Mouse (Mus musculus): ENCODE data around the gene Usp46.
"Not testable (repeated sequence)": the region's sequence is repeated elsewhere in the genome, so short reads cannot be mapped to it uniquely, and the experiment has no call there.

Gene Usp46

DNA sequence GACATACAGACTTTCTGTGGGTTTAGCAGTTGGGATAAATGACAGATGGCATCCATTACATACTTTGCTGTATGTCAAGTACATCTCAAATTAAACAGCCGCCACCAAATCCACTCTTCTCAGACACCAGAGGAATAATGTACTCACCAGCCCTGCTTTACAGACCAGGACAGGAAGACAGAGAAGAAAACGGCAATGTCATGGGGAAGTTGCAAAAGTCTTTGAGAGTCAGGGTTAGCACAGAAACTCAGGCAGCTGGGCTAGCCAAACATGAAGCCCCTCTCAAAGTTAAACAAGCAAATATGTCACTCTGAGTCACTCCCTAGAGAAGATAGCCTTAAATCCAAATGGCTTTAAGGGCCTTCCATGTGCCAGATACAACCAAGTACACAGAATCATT lies 40.0 kb downstream of the Usp46 start:
- DNase-seq (ENCODE audit: low read depth, low spot score), result no peak

DNA sequence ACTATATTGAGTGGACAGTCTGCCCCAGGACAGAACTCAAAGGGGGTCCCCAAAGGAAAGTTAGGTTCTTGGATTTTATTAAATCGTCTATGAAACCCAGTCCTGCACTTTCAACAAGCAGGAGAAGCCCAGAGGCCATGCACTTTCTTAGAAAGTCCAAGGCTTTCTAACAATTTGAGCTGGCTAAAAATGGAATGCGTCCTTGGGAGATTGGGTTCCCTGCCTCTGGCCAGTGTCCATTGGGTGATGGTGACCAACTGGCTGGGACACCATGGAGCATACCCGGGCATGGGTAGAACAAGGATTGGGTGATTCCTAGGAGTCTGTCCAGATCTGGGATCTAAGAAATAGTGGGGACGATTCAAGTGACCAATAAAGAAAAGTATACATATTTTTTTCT lies 47.7 kb downstream of the Usp46 start:
- DNase-seq (ENCODE audit: low read depth, low spot score), result no peak

DNA sequence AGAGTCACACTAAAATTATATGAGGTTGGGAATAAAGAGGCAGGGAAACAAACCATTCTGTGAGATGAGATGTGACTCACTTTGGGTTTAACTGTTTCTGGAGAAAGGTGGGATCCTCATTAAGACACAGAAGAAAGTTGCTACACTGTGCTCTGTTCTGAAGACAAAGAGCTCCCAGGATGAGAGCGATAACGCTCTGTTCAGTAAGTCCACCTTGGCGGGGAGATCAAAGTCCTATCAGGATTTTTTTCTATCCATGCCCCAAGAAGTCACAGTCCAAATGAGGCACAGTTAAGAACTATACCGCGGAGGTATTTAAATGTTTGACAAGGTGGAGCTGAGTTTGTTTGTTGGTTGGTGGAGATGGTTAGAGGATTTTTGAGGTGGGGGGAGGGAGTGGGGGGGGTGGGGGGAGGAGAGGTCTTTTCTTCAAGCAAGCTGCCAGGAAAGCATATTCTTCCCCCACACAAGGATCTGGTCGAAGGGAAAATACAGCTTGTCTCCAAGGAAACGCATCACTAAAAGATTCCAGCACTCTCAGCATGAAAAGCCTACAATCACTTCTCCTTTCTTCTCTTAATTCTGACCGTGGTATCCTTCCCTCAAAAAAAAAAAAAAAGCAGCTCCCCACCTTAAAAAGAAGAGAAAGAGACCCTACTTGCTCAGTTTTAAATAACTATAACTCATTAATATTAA lies 49.2 kb downstream of the Usp46 start:
- no peak for DNase-seq (ENCODE audit: low read depth, low spot score)

GRCm38 (mm10) chr5:74017488-74017887 lies 50.7 kb downstream of the Usp46 start:
- no peak for DNase-seq (ENCODE audit: low read depth, low spot score)

DNA sequence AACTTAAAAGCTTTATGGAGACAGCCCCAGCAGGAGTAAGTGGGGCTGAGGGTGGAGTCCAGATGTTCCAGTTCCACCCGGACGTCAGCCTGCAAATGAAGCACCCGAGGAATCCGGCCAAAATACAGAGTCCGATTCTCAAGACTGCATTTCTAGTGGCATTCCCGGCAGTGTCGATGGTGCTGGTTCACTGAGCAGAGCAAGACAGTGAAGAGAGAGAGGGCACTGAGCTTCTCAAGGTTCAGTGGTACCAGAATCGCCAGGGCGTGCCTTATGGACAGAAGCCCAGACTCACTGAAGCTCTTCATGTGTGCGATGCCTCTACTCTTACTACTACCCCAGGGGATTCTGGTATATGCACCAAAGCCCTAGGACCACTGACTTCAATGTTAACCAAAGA lies 56.6 kb downstream of the Usp46 start:
- DNase-seq (ENCODE audit: low read depth, low spot score), result no peak

DNA sequence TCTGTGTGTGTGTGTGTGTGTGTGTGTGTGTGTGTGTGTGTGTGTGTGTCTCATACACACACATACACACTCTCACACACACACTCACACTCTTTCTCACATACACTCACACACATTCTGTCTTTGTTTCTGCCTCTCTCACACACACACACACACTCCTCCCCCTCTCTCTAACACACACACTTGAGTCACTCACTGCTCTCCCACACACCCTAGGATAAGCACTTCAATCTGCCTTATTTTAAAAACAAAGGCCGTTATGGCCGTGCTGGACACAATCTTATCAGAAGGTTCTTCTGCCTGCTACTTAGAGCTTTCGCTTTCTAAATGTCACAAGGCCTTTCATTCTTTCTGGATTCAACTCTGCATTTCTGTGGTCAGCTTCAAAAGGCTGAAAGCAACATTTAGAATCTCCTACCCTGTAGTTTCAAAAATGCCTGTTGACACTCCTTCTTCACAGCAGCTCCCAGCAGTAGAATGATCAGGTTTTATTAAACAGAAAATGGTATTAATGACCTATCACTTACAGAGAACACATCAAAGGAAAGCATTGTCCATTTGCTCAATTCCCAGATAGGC lies 60.6 kb downstream of the Usp46 start:
- no peak for DNase-seq (ENCODE audit: low read depth, low spot score)

- no peak for DNase-seq (ENCODE audit: low read depth, low spot score)
Measured at GRCm38 (mm10) chr5:74005936-74006335, 62.3 kb downstream of the Usp46 start.

DNA sequence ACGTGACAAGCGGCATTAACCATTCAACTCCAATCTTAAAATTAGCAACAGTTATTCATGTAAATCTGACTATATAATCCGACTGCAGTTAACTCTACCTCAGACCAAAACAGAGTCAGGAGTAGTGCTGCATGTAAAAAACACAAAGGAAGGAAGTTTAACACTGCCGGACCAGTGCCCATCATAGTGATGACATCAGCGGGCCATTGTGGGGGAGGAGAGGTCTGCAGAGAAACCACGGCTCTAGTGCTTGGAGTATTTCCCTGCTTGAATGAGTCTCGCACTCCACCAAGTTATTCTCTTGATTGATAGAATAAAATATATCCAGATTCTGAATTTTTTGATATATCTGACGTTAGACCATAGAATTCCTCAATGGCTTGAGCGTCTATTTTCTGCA lies 66.5 kb downstream of the Usp46 start:
- DNase-seq (ENCODE audit: low read depth, low spot score), result no peak

GRCm38 (mm10) chr5:73998966-73999365 lies 69.3 kb downstream of the Usp46 start:
- DNase-seq (ENCODE audit: low read depth, low spot score), result no peak

- no peak for DNase-seq (ENCODE audit: low read depth, low spot score)
Measured at GRCm38 (mm10) chr5:73994850-73995249, 73.4 kb downstream of the Usp46 start.

- DNase-seq (ENCODE audit: low read depth, low spot score), result no peak
Measured at GRCm38 (mm10) chr5:73993538-73993937, 74.7 kb downstream of the Usp46 start.

- DNase-seq (ENCODE audit: low read depth, low spot score), result no peak
Measured at GRCm38 (mm10) chr5:73992321-73992720, 75.9 kb downstream of the Usp46 start.

- no peak for DNase-seq (ENCODE audit: low read depth, low spot score)
Measured at GRCm38 (mm10) chr5:73989532-73989931, 78.7 kb downstream of the Usp46 start.

DNA sequence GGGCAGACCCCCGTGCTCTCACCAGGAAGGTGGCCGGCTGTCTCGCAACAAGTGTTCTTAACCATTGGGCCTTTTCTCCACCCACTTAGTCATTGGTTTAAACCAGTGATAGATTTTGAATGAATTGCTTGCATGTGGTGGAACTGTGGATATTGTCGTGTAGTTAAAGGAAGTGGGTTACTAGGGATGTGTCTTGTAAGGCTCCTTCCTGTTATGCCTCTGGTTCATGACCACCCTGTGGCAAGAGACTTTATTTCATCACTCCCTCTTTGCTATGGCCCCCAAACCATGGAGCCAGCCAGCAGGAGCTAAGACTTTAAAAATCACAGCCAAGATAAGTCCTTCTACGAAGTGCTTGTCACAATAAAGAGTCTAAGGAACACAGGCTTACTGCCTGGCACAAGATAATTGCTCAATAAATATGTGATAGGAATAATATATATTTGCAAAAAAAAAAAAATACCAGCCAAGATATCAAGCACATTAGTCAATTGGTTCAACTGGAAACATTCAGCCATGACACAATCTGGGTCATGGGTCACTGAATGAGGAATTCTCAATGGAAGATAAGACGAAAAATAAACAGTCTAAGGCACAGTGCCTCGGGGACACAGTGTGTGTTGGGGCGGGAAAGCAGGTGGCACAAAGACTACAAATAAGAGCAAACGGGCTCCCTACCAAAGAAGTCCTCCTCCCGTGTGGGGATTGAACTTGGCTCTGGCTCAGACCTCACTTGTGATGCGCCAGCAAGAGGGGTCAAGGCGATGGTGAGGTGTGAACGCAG lies 80.3 kb downstream of the Usp46 start:
- DNase-seq (ENCODE audit: low read depth, low spot score), result no peak

- DNase-seq (ENCODE audit: low read depth, low spot score), result no peak
Measured at GRCm38 (mm10) chr5:73977426-73977825, 90.8 kb downstream of the Usp46 start.

DNA sequence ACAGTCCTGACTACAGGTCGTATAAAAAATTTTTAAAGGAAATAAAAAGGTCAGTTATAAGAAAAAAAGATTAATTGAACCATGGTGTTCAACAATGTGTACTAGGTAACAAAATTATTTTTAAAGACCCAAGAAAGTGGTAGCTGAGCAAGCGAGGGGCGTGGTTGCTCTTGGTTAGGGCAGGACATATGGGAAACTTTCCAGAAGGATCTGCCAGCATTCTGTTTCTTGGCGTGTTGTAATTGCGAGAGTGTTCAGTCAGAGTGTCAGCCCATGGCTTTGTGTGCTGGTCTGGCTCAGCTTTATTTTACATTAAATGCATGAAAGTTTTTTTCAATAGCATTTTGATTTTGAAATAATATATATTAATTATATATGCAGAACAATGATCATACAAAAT lies 96.5 kb downstream of the Usp46 start:
- no peak for DNase-seq (ENCODE audit: low read depth, low spot score)

GRCm38 (mm10) chr5:73970024-73970628 lies 98.1 kb downstream of the Usp46 start:
- no peak for DNase-seq (ENCODE audit: low read depth, low spot score)

DNA sequence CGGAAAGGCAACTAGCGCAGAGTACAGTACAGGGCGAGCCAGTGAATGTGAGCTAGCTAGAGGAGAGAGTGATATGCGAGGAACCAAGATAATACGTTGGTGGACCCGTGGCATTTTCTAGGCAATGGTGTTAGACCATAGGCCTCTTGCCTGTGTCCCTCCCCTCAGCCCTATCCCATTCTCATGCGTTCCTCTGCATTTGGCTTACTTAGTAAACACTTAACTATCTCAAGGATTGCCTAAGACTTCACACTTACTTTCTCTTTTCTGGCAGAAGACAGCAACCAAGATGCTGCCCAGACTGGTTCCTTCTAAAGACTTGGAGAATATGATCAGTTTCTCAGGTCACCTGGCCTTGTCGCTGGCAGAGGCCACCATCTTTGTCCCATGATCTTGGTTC lies 98.9 kb downstream of the Usp46 start:
- DNase-seq (ENCODE audit: low read depth, low spot score), result no peak

- no peak for DNase-seq (ENCODE audit: low read depth, low spot score)
Measured at GRCm38 (mm10) chr5:73959779-73960178, 108.5 kb downstream of the Usp46 start.

- DNase-seq (ENCODE audit: low read depth, low spot score), result not testable (repeated sequence)
Measured at GRCm38 (mm10) chr5:73958614-73959013, 109.6 kb downstream of the Usp46 start.

DNA sequence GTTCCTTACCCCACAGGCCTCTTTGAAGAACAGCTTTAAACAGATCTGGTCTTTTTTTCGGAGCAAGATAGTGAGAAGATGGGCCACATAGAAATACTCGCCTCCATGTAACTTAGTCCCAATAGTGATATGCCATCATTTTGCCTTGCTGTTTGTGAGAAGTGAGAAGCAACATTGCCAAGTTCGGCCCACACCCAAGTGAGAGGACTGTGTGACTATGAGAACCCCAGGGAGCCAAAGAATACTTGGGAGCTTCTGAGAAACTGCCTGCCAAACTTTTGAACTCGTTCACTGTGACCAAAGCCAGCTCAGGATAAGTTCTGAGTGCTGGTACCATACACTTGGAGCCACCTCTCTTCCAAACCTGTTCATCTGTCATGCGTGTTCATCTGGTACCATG lies 110.1 kb downstream of the Usp46 start:
- DNase-seq (ENCODE audit: low read depth, low spot score), result no peak

DNA sequence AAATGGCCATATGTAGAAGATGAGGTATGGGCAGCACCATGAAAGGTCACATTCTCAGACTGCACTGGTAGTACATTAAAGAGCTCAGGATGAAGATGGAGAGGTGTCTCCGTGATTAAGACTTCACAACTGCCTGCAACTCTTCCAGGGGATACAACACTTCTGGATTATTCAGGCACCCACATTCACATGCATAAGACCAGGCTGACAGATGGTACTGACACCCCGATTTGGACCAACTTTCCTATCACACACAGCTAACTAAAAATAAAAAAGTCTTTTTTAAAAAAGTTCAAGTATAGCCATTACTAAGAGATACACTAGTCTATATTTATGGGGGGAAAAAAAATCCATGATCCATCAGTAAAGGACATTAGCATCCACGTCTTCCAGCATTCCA lies 112.5 kb downstream of the Usp46 start:
- DNase-seq (ENCODE audit: low read depth, low spot score), result no peak

- DNase-seq (ENCODE audit: low read depth, low spot score), result no peak
Measured at GRCm38 (mm10) chr5:73955005-73955404, 113.2 kb downstream of the Usp46 start.
